Mouse (Mus musculus) lung, embryonic 15.5 days (tissue): ENCODE data around the gene Ulk3. TPM values are rescaled to one million over a fixed set of nuclear protein-coding genes. Genes with fewer than 3 reads are reported as not detected.

ENCODE experiments used
- ATAC-seq: fragments of 200-750 bp; cut with Nextera tagmentation; 2 replicates; pipeline ENCODE4 v1.8.0; 2017; ENCODE audit warnings: moderate number of reproducible peaks, borderline replicate concordance; ENCODE audit not compliant: low FRiP score, low TSS enrichment; ENCODE audit errors: extremely low read depth
- H3K27ac ChIP-seq: fragments of 300-500 bp; sonication (generic); 2 replicates; pipeline ENCODE4 v1.5.1; 2015; ENCODE audit warnings: moderate library complexity, mild to moderate bottlenecking, inconsistent platforms
- H3K27me3 ChIP-seq: fragments of 300-500 bp; sonication (generic); 2 replicates; pipeline ENCODE4 v1.6.1; 2015; ENCODE audit warnings: inconsistent platforms
- H3K36me3 ChIP-seq: fragments of 300-500 bp; sonication (generic); 2 replicates; pipeline ENCODE4 v1.6.1; 2015; ENCODE audit warnings: inconsistent platforms
- H3K4me1 ChIP-seq: fragments of 300-500 bp; sonication (generic); 2 replicates; pipeline ENCODE4 v1.6.1; 2015; ENCODE audit warnings: inconsistent platforms
- H3K4me2 ChIP-seq: fragments of 300-500 bp; sonication (generic); 2 replicates; pipeline ENCODE4 v1.6.1; 2015; ENCODE audit warnings: inconsistent platforms, mild to moderate bottlenecking, moderate library complexity
- H3K4me3 ChIP-seq: fragments of 300-500 bp; sonication (generic); 2 replicates; pipeline ENCODE4 v1.5.1; 2015; ENCODE audit warnings: mild to moderate bottlenecking, inconsistent platforms
- H3K9ac ChIP-seq: fragments of 300-500 bp; sonication (generic); 2 replicates; pipeline ENCODE4 v1.6.1; 2015; ENCODE audit warnings: inconsistent platforms
- H3K9me3 ChIP-seq: fragments of 300-500 bp; sonication (generic); 2 replicates; pipeline ENCODE4 v1.6.1; 2016; ENCODE audit warnings: inconsistent platforms
- WGBS: fragments of 180-500 bp; shearing (Covaris S2); methylation state at CpG from one replicate; pipeline ENCODE4 v1.1.7; 2015; 5-methylcytosine and 5-hydroxymethylcytosine counted together
- polyA plus RNA-seq: library from polyadenylated mRNA; unstranded; fragments of >200 nt; fragmentation: Nextera tagmentation; extraction: Ambion mirVana; gene quantifications from 2 replicates; pipeline ENCODE4 v1.2.1, GENCODE M21; 2015

Ulk3 gene
- 11.6 and 16.0 TPM in 2 replicates for polyA plus RNA-seq

GRCm38 (mm10) chr9:57589224-57590126 is at the start of gene Ulk3:
TSS of gene Ulk3 (plus strand) at chr9:57589452.
- no peaks in the 10 kb centered on the region for H3K27me3 ChIP-seq
- no peaks in the 10 kb centered on the region for H3K9me3 ChIP-seq
- H3K4me2 ChIP-seq: peak within 1 kb of the TSS; percentile 91
- H3K27ac ChIP-seq: peak within 1 kb of the TSS; percentile 89
- peak; percentile 89 for ATAC-seq
- peaks cover 26% of the 10 kb centered on the region for H3K36me3 ChIP-seq
- peaks cover 14% of the 10 kb centered on the region for H3K4me1 ChIP-seq
- 1% methylated on average over 58 of the region's 58 CpGs for WGBS
- H3K4me3 ChIP-seq: peak within 1 kb of the TSS; percentile 84
- H3K9ac ChIP-seq: peak within 1 kb of the TSS; percentile 71

- WGBS: 80% methylated on average over 2 of the region's 2 CpGs
These were observed 49.7 kb upstream of the Ulk3 start for GRCm38 (mm10) chr9:57539550-57539949.

GRCm38 (mm10) chr9:57541312-57541711 is 47.9 kb upstream of the Ulk3 start:
- H3K27ac ChIP-seq: no peak overlapping the region
- H3K27me3 ChIP-seq: no peaks in the 10 kb centered on the region
- H3K4me1 ChIP-seq: peaks cover 17% of the 10 kb centered on the region
- 3% methylated on average over 1 of the region's 1 CpGs for WGBS
- H3K9ac ChIP-seq: no peak overlapping the region
- peaks cover 70% of the 10 kb centered on the region for H3K36me3 ChIP-seq
- no peak for ATAC-seq
- no peak overlapping the region for H3K4me3 ChIP-seq
- no peaks in the 10 kb centered on the region for H3K9me3 ChIP-seq
- H3K4me2 ChIP-seq: no peak overlapping the region

More at GRCm38 (mm10) chr9:57539550-57539949, 49.7 kb upstream of the Ulk3 start:
- no peak overlapping the region for H3K4me3 ChIP-seq
- peaks cover 52% of the 10 kb centered on the region for H3K36me3 ChIP-seq
- no peaks in the 10 kb centered on the region for H3K27me3 ChIP-seq
- no peak overlapping the region for H3K27ac ChIP-seq
- H3K9ac ChIP-seq: no peak overlapping the region
- H3K4me2 ChIP-seq: no peak overlapping the region
- peaks cover 17% of the 10 kb centered on the region for H3K4me1 ChIP-seq
- no peak for ATAC-seq
- no peaks in the 10 kb centered on the region for H3K9me3 ChIP-seq

- Histone ChIP-seq H3K9me3 (no peaks in the 10 kb centered on the region), H3K9ac (no peak overlapping the region), H3K4me1 (peaks cover 7% of the 10 kb centered on the region), H3K4me2 (no peak overlapping the region), H3K27ac (no peak overlapping the region), H3K36me3 (peaks cover 90% of the 10 kb centered on the region), H3K4me3 (no peak overlapping the region), H3K27me3 (no peaks in the 10 kb centered on the region)
- ATAC-seq: no peak
- WGBS: 74% methylated on average over 3 of the region's 3 CpGs
These were observed 45.3 kb upstream of the Ulk3 start for GRCm38 (mm10) chr9:57543951-57544350.

GRCm38 (mm10) chr9:57547287-57547686 is 42.0 kb upstream of the Ulk3 start:
- Histone ChIP-seq H3K36me3 (peaks cover 71% of the 10 kb centered on the region), H3K9me3 (no peaks in the 10 kb centered on the region), H3K27ac (no peak overlapping the region), H3K9ac (no peak overlapping the region), H3K4me3 (no peak overlapping the region), H3K27me3 (no peaks in the 10 kb centered on the region), H3K4me2 (no peak overlapping the region), H3K4me1 (peaks cover 6% of the 10 kb centered on the region; the same call in 1 of the 2 replicates)
- ATAC-seq: no peak
- WGBS: 76% methylated on average over 5 of the region's 5 CpGs

GRCm38 (mm10) chr9:57547869-57548268 is 41.4 kb upstream of the Ulk3 start:
- no peak for ATAC-seq
- peaks cover 65% of the 10 kb centered on the region for H3K36me3 ChIP-seq
- H3K9me3 ChIP-seq: no peaks in the 10 kb centered on the region
- 87% methylated on average over 11 of the region's 11 CpGs for WGBS
- no peak overlapping the region for H3K27ac ChIP-seq
- no peak overlapping the region for H3K9ac ChIP-seq
- H3K4me3 ChIP-seq: no peak overlapping the region
- H3K27me3 ChIP-seq: no peaks in the 10 kb centered on the region
- peaks cover 6% of the 10 kb centered on the region; the same call in 1 of the 2 replicates for H3K4me1 ChIP-seq
- H3K4me2 ChIP-seq: no peak overlapping the region

- Histone ChIP-seq H3K36me3 (peaks cover 52% of the 10 kb centered on the region), H3K4me2 (no peak overlapping the region), H3K4me1 (peaks cover 6% of the 10 kb centered on the region; the same call in 1 of the 2 replicates), H3K9ac (no peak overlapping the region), H3K27ac (no peak overlapping the region), H3K4me3 (no peak overlapping the region), H3K27me3 (no peaks in the 10 kb centered on the region), H3K9me3 (no peaks in the 10 kb centered on the region)
- ATAC-seq: no peak
- 91% methylated on average over 4 of the region's 4 CpGs for WGBS
These were observed 40.1 kb upstream of the Ulk3 start for GRCm38 (mm10) chr9:57549186-57549585.

GRCm38 (mm10) chr9:57550126-57550862 is 39.0 kb upstream of the Ulk3 start:
- Histone ChIP-seq H3K4me1 (peaks cover 6% of the 10 kb centered on the region; the same call in 1 of the 2 replicates), H3K4me2 (no peak overlapping the region), H3K9ac (no peak overlapping the region), H3K27ac (no peak overlapping the region), H3K36me3 (peaks cover 41% of the 10 kb centered on the region), H3K9me3 (no peaks in the 10 kb centered on the region), H3K4me3 (no peak overlapping the region), H3K27me3 (no peaks in the 10 kb centered on the region)
- 75% methylated on average over 11 of the region's 11 CpGs for WGBS
- ATAC-seq: no peak; the same call in 1 of the 2 replicates

GRCm38 (mm10) chr9:57552139-57552887 is 36.9 kb upstream of the Ulk3 start, which contains the start of gene Mpi:
TSS of gene Mpi (minus strand) at chr9:57552763.
- H3K27me3 ChIP-seq: no peaks in the 10 kb centered on the region; the same call in 1 of the 2 replicates
- no peak within 1 kb of the TSS for H3K27ac ChIP-seq
- ATAC-seq: no peak; the same call in 1 of the 2 replicates
- no peaks in the 10 kb centered on the region for H3K9me3 ChIP-seq
- peak within 1 kb of the TSS; percentile 63 for H3K4me2 ChIP-seq
- under 1% methylated on average over 28 of the region's 28 CpGs for WGBS
- peak within 1 kb of the TSS; percentile 59 for H3K4me3 ChIP-seq
- H3K36me3 ChIP-seq: peaks cover 22% of the 10 kb centered on the region
- H3K4me1 ChIP-seq: peaks cover 6% of the 10 kb centered on the region; the same call in 1 of the 2 replicates
- H3K9ac ChIP-seq: peak within 1 kb of the TSS; percentile 63

- Histone ChIP-seq H3K4me3 (no peak overlapping the region), H3K4me2 (no peak overlapping the region), H3K9me3 (no peaks in the 10 kb centered on the region), H3K36me3 (peaks cover 16% of the 10 kb centered on the region), H3K27me3 (no peaks in the 10 kb centered on the region; the same call in 1 of the 2 replicates), H3K9ac (no peak overlapping the region), H3K27ac (no peak overlapping the region), H3K4me1 (peaks cover 6% of the 10 kb centered on the region; the same call in 1 of the 2 replicates)
- 73% methylated on average over 11 of the region's 11 CpGs for WGBS
- ATAC-seq: no peak
These were observed 36.1 kb upstream of the Ulk3 start for GRCm38 (mm10) chr9:57553119-57553518.

- H3K4me3 ChIP-seq: no peak overlapping the region
- ATAC-seq: no peak
- WGBS: 46% methylated on average over 3 of the region's 3 CpGs
- peaks cover 6% of the 10 kb centered on the region; the same call in 1 of the 2 replicates for H3K4me1 ChIP-seq
- H3K36me3 ChIP-seq: peaks cover 7% of the 10 kb centered on the region; the same call in 1 of the 2 replicates
- no peaks in the 10 kb centered on the region; the same call in 1 of the 2 replicates for H3K27me3 ChIP-seq
- H3K27ac ChIP-seq: no peak overlapping the region
- no peak overlapping the region for H3K4me2 ChIP-seq
- H3K9ac ChIP-seq: no peak overlapping the region
- H3K9me3 ChIP-seq: no peaks in the 10 kb centered on the region
These were observed 34.5 kb upstream of the Ulk3 start for GRCm38 (mm10) chr9:57554753-57555152.
